Mouse (Mus musculus): ENCODE measurements around the gene Trmt44. TPM values are rescaled to one million over a fixed set of nuclear protein-coding genes. Genes with fewer than 3 reads are reported as not detected.

Trmt44 gene
- total RNA-seq, 2 experiments from 2014 or later, result 2.1 to 4.3 TPM

- no peak for ATAC-seq (replicated peaks; ENCODE audit: low FRiP score, poor library complexity, severe bottlenecking)
Observed at GRCm38 (mm10) chr5:35552838-35553539, 21.9 kb downstream of the Trmt44 start.

- ATAC-seq (replicated peaks; ENCODE audit: low FRiP score, poor library complexity, severe bottlenecking), result no peak
Observed at GRCm38 (mm10) chr5:35551855-35552837, 22.7 kb downstream of the Trmt44 start.

DNA sequence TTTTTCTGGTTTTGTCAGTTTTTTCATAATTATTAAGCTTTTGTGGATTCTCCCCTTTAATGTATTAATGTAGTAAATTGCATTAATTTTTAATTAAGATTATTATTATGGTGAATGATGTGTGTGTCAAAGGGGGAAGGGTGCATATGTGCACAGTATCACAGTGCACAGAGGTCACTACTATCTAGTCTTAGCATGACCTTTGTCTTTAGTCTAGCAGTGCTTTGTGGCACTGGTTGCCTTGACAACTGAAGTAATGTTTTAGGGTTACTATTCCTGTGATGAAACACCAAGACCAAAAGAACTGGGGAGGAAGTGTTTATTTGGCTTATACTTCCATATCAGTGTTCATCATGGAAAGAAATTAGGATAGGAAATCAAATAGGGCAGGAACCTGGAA lies 28.7 kb downstream of the Trmt44 start:
- no peak for ATAC-seq (replicated peaks; ENCODE audit: low FRiP score, poor library complexity, severe bottlenecking)

DNA sequence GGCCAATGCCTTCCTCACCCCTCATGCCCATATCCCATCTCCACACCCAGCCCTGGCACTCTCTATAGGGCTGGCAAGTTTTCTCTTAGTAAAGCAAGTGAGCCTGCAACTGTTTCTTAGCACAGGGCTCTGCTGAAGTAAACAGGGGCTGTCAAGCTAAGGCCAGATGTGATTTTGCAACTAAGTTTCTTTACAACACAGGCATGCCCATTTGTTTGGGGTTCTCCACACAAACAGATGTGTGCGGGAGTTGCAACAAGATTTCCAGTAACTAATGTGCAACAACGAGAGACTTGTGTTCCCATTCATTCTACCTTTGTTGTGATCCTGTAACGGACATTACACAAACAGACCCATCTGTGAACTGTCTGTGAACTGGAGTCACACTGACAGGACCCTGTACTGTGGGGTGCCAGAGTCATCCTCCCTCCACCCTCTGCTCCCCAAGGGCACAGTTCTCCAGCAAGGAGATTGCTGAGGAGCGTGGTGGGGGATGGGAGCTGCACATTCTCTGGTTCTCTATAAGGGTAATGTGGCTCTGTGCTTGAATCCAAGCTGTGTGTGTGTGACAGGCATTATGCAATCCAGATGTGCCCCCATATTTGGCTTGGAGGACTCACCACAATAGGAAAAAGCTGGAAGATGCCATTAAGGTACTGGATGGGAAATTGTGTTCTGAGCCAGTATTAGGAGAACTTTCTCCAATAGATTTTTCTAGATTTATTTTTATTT lies 33.6 kb downstream of the Trmt44 start:
- ATAC-seq (replicated peaks; ENCODE audit: low FRiP score, poor library complexity, severe bottlenecking), result no peak

DNA sequence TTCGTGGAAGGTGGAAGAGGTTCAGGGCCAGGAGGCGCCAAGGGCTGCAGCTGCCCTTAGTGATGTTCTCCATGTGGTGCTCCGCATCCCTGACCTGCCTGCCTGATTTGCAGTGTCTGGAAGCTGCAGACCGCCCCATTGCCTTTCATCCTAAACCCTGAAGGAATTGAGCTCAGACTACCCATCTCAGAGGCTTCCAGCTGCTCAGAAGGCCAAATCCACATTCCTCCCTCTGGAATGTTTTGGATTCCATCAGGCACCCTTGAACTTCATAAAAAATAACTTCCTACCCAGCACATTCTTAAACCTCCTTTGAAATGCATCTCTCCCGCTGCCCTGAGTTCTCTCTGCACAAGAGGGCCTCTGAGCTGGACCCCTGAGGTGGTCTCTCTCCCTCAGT lies 34.3 kb downstream of the Trmt44 start:
- ATAC-seq (replicated peaks; ENCODE audit: low FRiP score, poor library complexity, severe bottlenecking), result no peak

DNA sequence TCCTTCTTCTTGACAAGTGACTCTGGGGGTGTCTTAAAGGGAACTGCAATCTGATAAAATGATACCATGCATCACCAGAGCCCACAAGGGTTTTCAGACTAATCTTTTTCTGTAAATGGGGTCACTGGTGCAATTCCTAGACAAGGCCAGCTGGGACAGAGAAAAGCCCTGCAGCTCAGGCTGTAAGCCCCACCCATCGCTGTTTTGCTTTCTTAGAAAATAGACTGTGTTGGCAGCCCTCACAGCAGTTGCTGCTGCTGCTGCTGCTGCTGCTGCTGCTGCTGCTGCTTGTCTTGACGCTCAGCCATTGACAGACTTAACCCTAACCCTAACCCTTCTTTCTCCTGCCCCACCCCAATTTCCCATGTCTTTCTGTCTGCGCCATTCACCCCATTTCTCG lies 35.3 kb downstream of the Trmt44 start:
- no peak for ATAC-seq (replicated peaks; ENCODE audit: low FRiP score, poor library complexity, severe bottlenecking)

DNA sequence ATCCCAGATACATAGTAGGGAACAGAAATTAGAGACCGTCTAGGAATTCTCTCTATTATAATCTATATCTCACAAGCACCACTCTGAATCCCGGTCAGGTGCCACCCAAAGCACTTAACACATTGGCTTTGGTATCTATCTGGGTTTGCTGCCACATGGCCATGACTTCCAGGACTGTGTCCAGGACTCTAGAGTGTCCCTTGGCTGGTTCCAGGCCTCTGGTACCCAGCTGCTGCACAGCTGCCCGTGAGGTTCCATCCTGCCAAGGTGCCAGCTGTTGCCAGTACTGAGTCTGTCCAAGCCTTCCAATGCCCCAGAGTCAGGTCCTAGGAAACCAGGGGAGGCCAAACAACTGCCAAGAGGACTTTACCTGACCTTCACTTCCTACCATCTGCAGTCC lies 36.8 kb downstream of the Trmt44 start:
- ATAC-seq (replicated peaks; ENCODE audit: low FRiP score, poor library complexity, severe bottlenecking), result no peak

- no peak for ATAC-seq (replicated peaks; ENCODE audit: low FRiP score, poor library complexity, severe bottlenecking)
Observed at GRCm38 (mm10) chr5:35537474-35537873, 37.4 kb downstream of the Trmt44 start.

DNA sequence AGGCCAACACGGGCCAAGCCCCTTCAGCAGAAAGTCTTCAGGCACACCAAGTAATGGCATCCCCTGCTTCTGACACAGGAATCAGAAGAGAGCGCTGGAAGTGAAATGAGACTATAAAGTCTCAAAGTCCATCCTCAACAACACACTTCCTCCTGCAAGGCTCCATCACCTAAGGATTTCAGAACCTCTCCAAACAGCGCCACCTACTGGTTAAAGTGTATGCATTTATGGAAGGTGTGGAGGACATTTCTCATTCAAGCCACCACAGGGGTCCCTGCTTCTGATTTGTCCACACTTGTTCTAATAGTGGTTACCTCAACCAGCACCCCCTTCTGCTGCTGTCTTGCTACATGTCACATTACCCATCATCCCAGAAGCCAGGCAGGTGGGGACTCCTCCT lies 38.6 kb downstream of the Trmt44 start:
- ATAC-seq (replicated peaks; ENCODE audit: low FRiP score, poor library complexity, severe bottlenecking), result no peak

DNA sequence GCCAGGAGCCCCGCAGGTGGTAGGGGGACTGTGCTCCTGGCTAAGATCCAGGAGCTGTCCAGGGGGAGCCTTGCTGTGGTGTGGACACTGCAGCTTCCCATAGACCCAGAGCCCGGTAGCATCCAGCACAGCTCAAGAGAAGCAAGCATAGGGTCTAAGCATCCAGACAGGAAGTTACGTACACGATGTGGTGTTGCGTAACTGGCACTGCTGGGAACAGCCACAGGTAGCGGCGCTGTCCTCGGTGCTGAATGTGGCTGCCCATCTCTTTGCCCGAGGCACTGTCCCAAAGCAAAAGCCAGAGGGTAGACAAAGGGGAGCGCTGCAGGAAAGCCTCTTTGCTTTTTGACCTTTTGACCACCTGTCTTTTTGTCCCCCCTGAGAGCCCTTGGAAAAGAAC lies 43.3 kb downstream of the Trmt44 start:
- no peak for ATAC-seq (replicated peaks; ENCODE audit: low FRiP score, poor library complexity, severe bottlenecking)

DNA sequence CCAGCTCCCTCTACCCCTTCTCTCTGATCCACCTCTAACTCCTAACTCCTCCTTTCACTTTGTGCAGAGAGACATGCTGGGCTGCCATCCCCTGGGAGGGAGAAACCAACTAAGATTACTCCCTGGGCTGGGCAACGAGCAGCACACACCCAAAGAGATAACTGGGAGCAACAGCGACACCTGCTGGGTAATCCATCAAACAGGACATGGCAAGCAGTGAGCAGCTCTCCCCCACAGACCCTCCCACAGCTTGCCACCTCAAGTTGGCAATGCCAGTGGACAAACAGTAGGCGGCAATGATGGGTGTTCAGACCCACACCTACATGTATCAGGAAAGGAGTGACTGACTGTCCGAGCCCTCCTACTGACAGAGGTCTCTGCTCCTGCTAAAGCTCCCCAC lies 44.4 kb downstream of the Trmt44 start:
- peak; percentile 76 for ATAC-seq (replicated peaks; ENCODE audit: low FRiP score, poor library complexity, severe bottlenecking)

GRCm38 (mm10) chr5:35525469-35526123 lies 49.3 kb downstream of the Trmt44 start, which contains the start of gene Cpz:
Gene Cpz, minus strand, starts transcription at chr5:35525698.
- no peak for ATAC-seq (replicated peaks; ENCODE audit: low FRiP score, poor library complexity, severe bottlenecking)

- no peak for ATAC-seq (replicated peaks; ENCODE audit: low FRiP score, poor library complexity, severe bottlenecking)
Observed at GRCm38 (mm10) chr5:35524381-35524780, 50.5 kb downstream of the Trmt44 start.

DNA sequence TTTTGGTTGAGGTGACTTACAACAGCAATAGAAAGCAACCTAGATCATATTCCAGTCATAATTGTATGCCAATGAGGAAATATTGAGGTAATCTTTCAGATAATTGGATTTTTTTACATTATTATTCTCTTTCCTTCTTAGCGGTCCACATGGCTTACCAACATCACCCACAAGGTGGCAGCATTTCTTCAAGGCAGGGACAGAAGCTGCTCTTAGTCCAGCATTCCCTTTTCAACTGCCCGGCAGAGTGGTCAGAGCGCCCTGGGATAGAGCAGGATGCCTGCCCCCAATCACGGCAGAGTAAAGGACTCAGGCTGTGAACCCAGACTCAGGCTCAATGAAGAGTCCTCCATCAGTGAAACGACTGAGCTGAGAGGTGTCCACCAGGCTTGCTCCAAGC lies 51.1 kb downstream of the Trmt44 start:
- ATAC-seq (replicated peaks; ENCODE audit: low FRiP score, poor library complexity, severe bottlenecking), result no peak

DNA sequence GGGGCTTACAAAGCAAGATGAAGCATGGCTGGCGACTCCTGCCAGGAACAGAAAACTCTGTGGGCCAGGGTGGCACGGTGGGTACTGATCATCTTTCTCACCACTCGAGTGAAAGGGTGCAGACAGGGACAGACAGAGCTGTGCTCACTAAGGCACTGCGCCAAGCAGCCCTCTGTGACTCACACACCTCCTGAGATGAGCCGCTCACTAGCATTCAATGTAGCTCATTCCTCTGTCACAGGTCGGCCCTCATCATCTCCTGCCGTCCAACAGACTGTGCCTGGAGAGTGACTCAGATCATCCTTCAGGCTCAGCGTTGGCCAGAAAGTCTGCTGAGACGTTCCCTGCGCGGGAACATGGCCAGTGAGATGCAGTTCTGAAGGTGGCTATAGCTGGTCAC lies 58.1 kb downstream of the Trmt44 start:
- ATAC-seq (replicated peaks; ENCODE audit: low FRiP score, poor library complexity, severe bottlenecking), result no peak

DNA sequence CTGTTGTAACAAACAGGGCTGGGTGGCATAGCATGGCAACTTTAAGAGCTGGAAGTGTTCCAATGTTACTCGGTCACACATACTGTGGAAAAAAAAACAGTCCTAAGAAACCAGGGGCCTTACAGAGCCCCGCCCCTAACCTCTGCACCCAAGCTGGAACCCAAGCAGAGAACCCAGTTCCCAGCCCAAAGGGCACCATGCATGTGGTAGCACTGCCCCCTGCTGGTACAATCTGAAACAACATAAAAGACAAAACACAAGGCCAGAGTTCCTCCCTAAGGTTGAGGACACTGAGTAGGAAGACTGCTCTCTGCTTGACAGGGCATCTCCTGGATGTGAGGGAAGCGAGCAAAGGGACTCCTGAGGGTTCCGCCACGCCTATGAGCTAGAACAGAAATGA lies 64.3 kb downstream of the Trmt44 start:
- ATAC-seq (replicated peaks; ENCODE audit: low FRiP score, poor library complexity, severe bottlenecking), result 0 out of 2 replicates have a peak, but pooled peaks have one; percentile 54

Measured in erythroblast, adult 5-6 weeks (primary cell).